In the genomic region with DNA sequence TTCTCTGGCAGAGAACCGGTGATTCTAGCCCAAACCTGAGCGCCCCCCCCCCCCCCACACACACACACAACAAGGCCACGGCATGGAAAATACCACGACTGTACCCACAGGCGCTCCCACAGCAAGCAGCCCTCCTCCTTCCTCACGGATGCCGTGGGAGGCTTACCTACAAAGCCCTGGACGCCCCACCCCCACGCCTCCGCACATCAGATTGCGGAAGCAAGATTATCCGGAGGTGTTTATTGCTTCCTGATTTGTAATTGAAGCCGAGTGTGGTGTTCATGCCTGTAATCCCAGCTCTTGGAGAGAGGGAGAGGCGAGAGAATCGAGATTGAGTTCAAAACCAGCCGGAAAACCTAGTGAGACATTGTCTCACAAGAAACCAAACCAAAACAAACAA, we compare ENCODE assay signal across 8 mouse cellular contexts. TPM values are rescaled to one million over a fixed set of nuclear protein-coding genes. Genes with fewer than 3 reads are reported as not detected.
DNase-seq lines count a peak whose midpoint lies in the region; ATAC-seq and TF ChIP-seq lines count a peak whose summit lies in the region.

No protein-coding gene starts in this region.

- no peak for TF ChIP-seq POLR2A in olfactory bulb, adult 2 months (IDR thresholded peaks at IDR 0.05; ENCODE audit: insufficient read depth, low read depth, low read length)

- no peaks in the 10 kb centered on the region for H3K9me3 ChIP-seq in neural tube, embryonic 11.5 days (ENCODE audit: control insufficient read depth, low read length)
- H3K9me3 ChIP-seq in hindbrain, embryonic 10.5 days, result no peaks in the 10 kb centered on the region
- H3K9me3 ChIP-seq in limb, embryonic 13.5 days, result no peaks in the 10 kb centered on the region

- H3K4me2 ChIP-seq in neural tube, embryonic 11.5 days (ENCODE audit: low read depth), result peak overlapping the region; percentile 88
- H3K4me2 ChIP-seq in limb, embryonic 13.5 days (replicated peaks), result peak overlapping the region; percentile 70

- H3K36me3 ChIP-seq in neural tube, embryonic 11.5 days (ENCODE audit: control insufficient read depth, insufficient read depth, low read length), result peaks cover 2% of the 10 kb centered on the region; the same call in 1 of the 2 replicates
- peaks cover 46% of the 10 kb centered on the region for H3K36me3 ChIP-seq in hindbrain, embryonic 10.5 days
- H3K36me3 ChIP-seq in limb, embryonic 13.5 days, result no peaks in the 10 kb centered on the region

- ATAC-seq in neural tube, embryonic 11.5 days (ENCODE audit: insufficient read depth, low FRiP score, low TSS enrichment), result no peak
- no peak for ATAC-seq in limb, embryonic 13.5 days (ENCODE audit: low FRiP score, low read depth)

- no peak overlapping the region for H3K27ac ChIP-seq in neural tube, embryonic 11.5 days (ENCODE audit: low read depth, low read length)
- peak overlapping the region; percentile 76 for H3K27ac ChIP-seq in hindbrain, embryonic 10.5 days
- H3K27ac ChIP-seq in limb, embryonic 13.5 days, result no peak overlapping the region
- no peak overlapping the region for H3K27ac ChIP-seq in olfactory bulb, adult 2 months (ENCODE audit: insufficient read depth, low read depth, low read length)

- peak overlapping the region; percentile 49 for H3K9ac ChIP-seq in neural tube, embryonic 11.5 days (ENCODE audit: low read length)
- 0 out of 2 replicates have a peak overlapping the region, but pooled peaks have one; percentile 50 for H3K9ac ChIP-seq in limb, embryonic 13.5 days

- peak overlapping the region; percentile 78 for H3K4me3 ChIP-seq in neural tube, embryonic 11.5 days (ENCODE audit: low read depth, low read length)
- H3K4me3 ChIP-seq in hindbrain, embryonic 10.5 days, result peak overlapping the region; percentile 71
- peak overlapping the region; percentile 40 for H3K4me3 ChIP-seq in limb, embryonic 13.5 days
- peak overlapping the region; percentile 33 for H3K4me3 ChIP-seq in olfactory bulb, adult 2 months (ENCODE audit: insufficient read depth, low read depth, low read length)

- 8% methylated on average over 15 of the region's 16 CpGs for WGBS in neural tube, embryonic 11.5 days
- 19% methylated on average over 16 of the region's 16 CpGs for WGBS in hindbrain, embryonic 10.5 days
- WGBS in limb, embryonic 13.5 days, result 2% methylated on average over 16 of the region's 16 CpGs
- 11% methylated on average over 15 of the region's 16 CpGs for WGBS in olfactory bulb, adult 2 months

- H3K27me3 ChIP-seq in neural tube, embryonic 11.5 days (ENCODE audit: control insufficient read depth, insufficient read depth, low read length), result peaks cover 12% of the 10 kb centered on the region; the same call in 1 of the 2 replicates
- H3K27me3 ChIP-seq in hindbrain, embryonic 10.5 days (ENCODE audit: insufficient read depth, poor library complexity, severe bottlenecking), result peaks cover 53% of the 10 kb centered on the region
- H3K27me3 ChIP-seq in limb, embryonic 13.5 days, result peaks cover 51% of the 10 kb centered on the region

- intact Hi-C loops in gastrocnemius, postnatal 14 days (cut with DNase I; ENCODE audit: low total_unique reads), result no loop called here

- TF ChIP-seq CTCF in olfactory bulb, adult 2 months (IDR thresholded peaks at IDR 0.05; ENCODE audit: insufficient read depth, low read depth, low read length), result no peak

- H3K4me1 ChIP-seq in neural tube, embryonic 11.5 days (ENCODE audit: control insufficient read depth, insufficient read depth, low read length), result peaks cover 18% of the 10 kb centered on the region
- peaks cover 67% of the 10 kb centered on the region for H3K4me1 ChIP-seq in hindbrain, embryonic 10.5 days (replicated peaks)
- H3K4me1 ChIP-seq in limb, embryonic 13.5 days, result peaks cover 34% of the 10 kb centered on the region
- H3K4me1 ChIP-seq in olfactory bulb, adult 2 months (ENCODE audit: control insufficient read depth, insufficient read depth, low read length), result peaks cover 31% of the 10 kb centered on the region

- no peak for DNase-seq in neural tube, embryonic 11.5 days (ENCODE audit: low spot score)
- no peak for DNase-seq in neural tube, embryonic 10.5 days (ENCODE audit: extremely low spot score, low spot score)
- DNase-seq in cerebellum, postnatal 14 days, result peak; percentile 56 to 69
- no peak for DNase-seq in hindbrain, embryonic 10.5 days (ENCODE audit: low spot score)
- no peak for DNase-seq in gastrocnemius, postnatal 14 days
- DNase-seq in layer of hippocampus, postnatal 25 days (ENCODE audit: extremely low spot score in 1 of 2, low spot score in 1 of 2), result no peak

RNA-seq across cellular contexts. Expression of a gene that starts 2.4 kb away (rescaled TPM):
- 33.1 and 37.4 TPM in 2 replicates for polyA plus RNA-seq in neural tube, embryonic 11.5 days (2014; fragmentation: Nextera tagmentation; extraction: Ambion mirVana)
- 34.9 and 46.6 TPM in 2 replicates for polyA plus RNA-seq in hindbrain, embryonic 10.5 days (2016; fragmentation: Nextera tagmentation; extraction: Ambion mirVana)
- polyA plus RNA-seq in limb, embryonic 13.5 days (2015; fragmentation: Nextera tagmentation; extraction: Ambion mirVana), result 8.4 and 10.4 TPM in 2 replicates
- not detected in 2 replicates for polyA plus RNA-seq in olfactory bulb, adult 2 months (2012; ENCODE audit: insufficient read depth, insufficient read length, low replicate concordance, missing spikeins)
- total RNA-seq in gastrocnemius, postnatal 14 days (2021), result 1 to 10 TPM; 1.7 TPM
- 10 to 100 TPM; 20.3 to 24.8 TPM for total RNA-seq in layer of hippocampus, postnatal 25 days (2021)

RNA-seq across cellular contexts. Expression of a gene that starts 6.5 kb away (rescaled TPM):
- 15.4 and 20.3 TPM in 2 replicates for polyA plus RNA-seq in neural tube, embryonic 11.5 days (2014; fragmentation: Nextera tagmentation; extraction: Ambion mirVana)
- 23.7 and 28.5 TPM in 2 replicates for polyA plus RNA-seq in hindbrain, embryonic 10.5 days (2016; fragmentation: Nextera tagmentation; extraction: Ambion mirVana)
- polyA plus RNA-seq in limb, embryonic 13.5 days (2015; fragmentation: Nextera tagmentation; extraction: Ambion mirVana), result 6.4 and 6.5 TPM in 2 replicates
- not detected in 2 replicates for polyA plus RNA-seq in olfactory bulb, adult 2 months (2012; ENCODE audit: insufficient read depth, insufficient read length, low replicate concordance, missing spikeins)
- 100 to 1,000 TPM in 1 of 2 experiments, 10 to 100 TPM in 1; 91.5 to 104 TPM for total RNA-seq in gastrocnemius, postnatal 14 days (2021)
- 1 to 10 TPM; 2.7 to 5.1 TPM for total RNA-seq in layer of hippocampus, postnatal 25 days (2021)

RNA-seq across cellular contexts. Expression of a gene that starts 18.5 kb away (rescaled TPM):
- 13.0 and 13.7 TPM in 2 replicates for polyA plus RNA-seq in neural tube, embryonic 11.5 days (2014; fragmentation: Nextera tagmentation; extraction: Ambion mirVana)
- polyA plus RNA-seq in hindbrain, embryonic 10.5 days (2016; fragmentation: Nextera tagmentation; extraction: Ambion mirVana), result 16.4 and 18.5 TPM in 2 replicates
- polyA plus RNA-seq in limb, embryonic 13.5 days (2015; fragmentation: Nextera tagmentation; extraction: Ambion mirVana), result 17.4 and 18.7 TPM in 2 replicates
- polyA plus RNA-seq in olfactory bulb, adult 2 months (2012; ENCODE audit: insufficient read depth, insufficient read length, low replicate concordance, missing spikeins), result not detected in 2 replicates
- total RNA-seq in gastrocnemius, postnatal 14 days (2021), result 1 to 10 TPM; 5.6 to 6.2 TPM
- 10 to 100 TPM; 12.5 to 16.5 TPM for total RNA-seq in layer of hippocampus, postnatal 25 days (2021)

RNA-seq across cellular contexts. Expression of a gene that starts 24.1 kb away (rescaled TPM):
- polyA plus RNA-seq in neural tube, embryonic 11.5 days (2014; fragmentation: Nextera tagmentation; extraction: Ambion mirVana), result 21.1 and 21.8 TPM in 2 replicates
- polyA plus RNA-seq in hindbrain, embryonic 10.5 days (2016; fragmentation: Nextera tagmentation; extraction: Ambion mirVana), result 23.7 and 26.0 TPM in 2 replicates
- 17.5 and 18.1 TPM in 2 replicates for polyA plus RNA-seq in limb, embryonic 13.5 days (2015; fragmentation: Nextera tagmentation; extraction: Ambion mirVana)
- polyA plus RNA-seq in olfactory bulb, adult 2 months (2012; ENCODE audit: insufficient read depth, insufficient read length, low replicate concordance, missing spikeins), result 77.8 TPM in 1 of 2 replicates, not detected in the other
- 1 to 10 TPM; 7.2 to 7.3 TPM for total RNA-seq in gastrocnemius, postnatal 14 days (2021)
- 10 to 100 TPM; 29.0 to 29.9 TPM for total RNA-seq in layer of hippocampus, postnatal 25 days (2021)

RNA-seq across cellular contexts. Expression of a gene that starts 33.6 kb away (rescaled TPM):
- 112 and 117 TPM in 2 replicates for polyA plus RNA-seq in neural tube, embryonic 11.5 days (2014; fragmentation: Nextera tagmentation; extraction: Ambion mirVana)
- polyA plus RNA-seq in hindbrain, embryonic 10.5 days (2016; fragmentation: Nextera tagmentation; extraction: Ambion mirVana), result 133 and 155 TPM in 2 replicates
- polyA plus RNA-seq in limb, embryonic 13.5 days (2015; fragmentation: Nextera tagmentation; extraction: Ambion mirVana), result 130 and 144 TPM in 2 replicates
- 46.6 TPM in 1 of 2 replicates, not detected in the other for polyA plus RNA-seq in olfactory bulb, adult 2 months (2012; ENCODE audit: insufficient read depth, insufficient read length, low replicate concordance, missing spikeins)
- total RNA-seq in gastrocnemius, postnatal 14 days (2021), result 10 to 100 TPM; 20.9 to 23.8 TPM
- 10 to 100 TPM; 50.0 to 56.5 TPM for total RNA-seq in layer of hippocampus, postnatal 25 days (2021)

Comparison
In these comparisons a context has a peak if more than half of its experiments do, and no peak if none do; other contexts are left out.
1. DNase-seq: peak in cerebellum, postnatal 14 days (2 of 2); none in neural tube, embryonic 11.5 days (single experiment), neural tube, embryonic 10.5 days (single experiment), hindbrain, embryonic 10.5 days (single experiment), gastrocnemius, postnatal 14 days (single experiment) and layer of hippocampus, postnatal 25 days (0 of 2).
2. Peak in every context shown above with its lines, with median percentiles within 50 percentile points of each other: H3K4me3 ChIP-seq.